Mouse (Mus musculus): ENCODE results near the gene Gm45716. TPM values are rescaled to one million over a fixed set of nuclear protein-coding genes. Genes with fewer than 3 reads are reported as not detected.

The Gm45716 gene
- polyA plus RNA-seq, 1 experiment from 2014 or later = 25.6 TPM

GRCm38 (mm10) chr11:90227000-90227922, 39.8 kb downstream of the Gm45716 start:
- ATAC-seq (ENCODE audit: low FRiP score) (no peak), DNase-seq (ENCODE audit: low spot score) (no peak)
- WGBS = 49% methylated on average over 12 of the region's 12 CpGs

GRCm38 (mm10) chr11:90228251-90228949, 40.9 kb downstream of the Gm45716 start:
- Histone ChIP-seq H3K27ac (no peak overlapping the region), H3K9me3 (ENCODE audit: control insufficient read depth, low read length) (no peaks in the 10 kb centered on the region), H3K36me3 (replicated peaks; ENCODE audit: control insufficient read depth, insufficient read depth) (no peaks in the 10 kb centered on the region), H3K27me3 (ENCODE audit: control insufficient read depth, insufficient read depth, low read length) (no peaks in the 10 kb centered on the region), H3K9ac (no peak overlapping the region), H3K4me2 (replicated peaks) (no peak overlapping the region), H3K4me1 (replicated peaks; ENCODE audit: control insufficient read depth, insufficient read depth, low read length) (peaks cover 6% of the 10 kb centered on the region; the same call in 1 of the 2 replicates), H3K4me3 (replicated peaks; ENCODE audit: low read length) (no peak overlapping the region)
- DNase-seq (ENCODE audit: low spot score) = no peak
- 90% methylated on average over 9 of the region's 9 CpGs for WGBS
- no peak for ATAC-seq (ENCODE audit: low FRiP score)

More at GRCm38 (mm10) chr11:90227000-90227922, 39.8 kb downstream of the Gm45716 start:
- Histone ChIP-seq H3K9ac (no peak overlapping the region), H3K27me3 (ENCODE audit: control insufficient read depth, insufficient read depth, low read length) (no peaks in the 10 kb centered on the region), H3K4me1 (replicated peaks; ENCODE audit: control insufficient read depth, insufficient read depth, low read length) (peaks cover 6% of the 10 kb centered on the region; the same call in 1 of the 2 replicates), H3K4me2 (replicated peaks) (no peak overlapping the region), H3K36me3 (replicated peaks; ENCODE audit: control insufficient read depth, insufficient read depth) (no peaks in the 10 kb centered on the region), H3K4me3 (replicated peaks; ENCODE audit: low read length) (no peak overlapping the region), H3K9me3 (ENCODE audit: control insufficient read depth, low read length) (no peaks in the 10 kb centered on the region), H3K27ac (no peak overlapping the region)

GRCm38 (mm10) chr11:90229800-90230199, 42.3 kb downstream of the Gm45716 start:
- Histone ChIP-seq H3K27me3 (ENCODE audit: control insufficient read depth, insufficient read depth, low read length) (no peaks in the 10 kb centered on the region), H3K27ac (no peak overlapping the region), H3K4me3 (replicated peaks; ENCODE audit: low read length) (no peak overlapping the region), H3K4me1 (replicated peaks; ENCODE audit: control insufficient read depth, insufficient read depth, low read length) (peaks cover 6% of the 10 kb centered on the region; the same call in 1 of the 2 replicates), H3K4me2 (replicated peaks) (no peak overlapping the region), H3K9me3 (ENCODE audit: control insufficient read depth, low read length) (no peaks in the 10 kb centered on the region), H3K36me3 (replicated peaks; ENCODE audit: control insufficient read depth, insufficient read depth) (no peaks in the 10 kb centered on the region), H3K9ac (no peak overlapping the region)
- no peak for ATAC-seq (ENCODE audit: low FRiP score)
- DNase-seq (ENCODE audit: low spot score) = no peak

GRCm38 (mm10) chr11:90230671-90231070, 43.2 kb downstream of the Gm45716 start:
- Histone ChIP-seq H3K4me3 (replicated peaks; ENCODE audit: low read length) (no peak overlapping the region), H3K36me3 (replicated peaks; ENCODE audit: control insufficient read depth, insufficient read depth) (no peaks in the 10 kb centered on the region), H3K9me3 (ENCODE audit: control insufficient read depth, low read length) (no peaks in the 10 kb centered on the region), H3K27ac (no peak overlapping the region), H3K9ac (no peak overlapping the region), H3K4me2 (replicated peaks) (no peak overlapping the region), H3K27me3 (ENCODE audit: control insufficient read depth, insufficient read depth, low read length) (no peaks in the 10 kb centered on the region), H3K4me1 (replicated peaks; ENCODE audit: control insufficient read depth, insufficient read depth, low read length) (peaks cover 6% of the 10 kb centered on the region; the same call in 1 of the 2 replicates)
- ATAC-seq (ENCODE audit: low FRiP score) (no peak), DNase-seq (ENCODE audit: low spot score) (no peak)
- 67% methylated on average over 2 of the region's 2 CpGs for WGBS

GRCm38 (mm10) chr11:90231631-90232030, 44.1 kb downstream of the Gm45716 start:
- H3K9me3 ChIP-seq (ENCODE audit: control insufficient read depth, low read length) = no peaks in the 10 kb centered on the region
- WGBS = 75% methylated on average over 2 of the region's 2 CpGs
- no peak for ATAC-seq (ENCODE audit: low FRiP score)
- no peak overlapping the region for H3K4me3 ChIP-seq (replicated peaks; ENCODE audit: low read length)
- no peak for DNase-seq (ENCODE audit: low spot score)
- H3K36me3 ChIP-seq (replicated peaks; ENCODE audit: control insufficient read depth, insufficient read depth) = no peaks in the 10 kb centered on the region
- no peaks in the 10 kb centered on the region for H3K27me3 ChIP-seq (ENCODE audit: control insufficient read depth, insufficient read depth, low read length)
- H3K4me1 ChIP-seq (replicated peaks; ENCODE audit: control insufficient read depth, insufficient read depth, low read length) = peaks cover 6% of the 10 kb centered on the region; the same call in 1 of the 2 replicates
- no peak overlapping the region for H3K9ac ChIP-seq
- no peak overlapping the region for H3K27ac ChIP-seq
- no peak overlapping the region for H3K4me2 ChIP-seq (replicated peaks)

GRCm38 (mm10) chr11:90232685-90233084, 45.2 kb downstream of the Gm45716 start:
- no peak overlapping the region for H3K4me3 ChIP-seq (replicated peaks; ENCODE audit: low read length)
- DNase-seq (ENCODE audit: low spot score) (no peak), ATAC-seq (ENCODE audit: low FRiP score) (no peak)
- 44% methylated on average over 4 of the region's 4 CpGs for WGBS
- H3K4me2 ChIP-seq (replicated peaks) = no peak overlapping the region
- H3K36me3 ChIP-seq (replicated peaks; ENCODE audit: control insufficient read depth, insufficient read depth) = no peaks in the 10 kb centered on the region
- peaks cover 4% of the 10 kb centered on the region for H3K4me1 ChIP-seq (replicated peaks; ENCODE audit: control insufficient read depth, insufficient read depth, low read length)
- H3K9me3 ChIP-seq (ENCODE audit: control insufficient read depth, low read length) = no peaks in the 10 kb centered on the region
- H3K27ac ChIP-seq = no peak overlapping the region
- H3K9ac ChIP-seq = no peak overlapping the region
- no peaks in the 10 kb centered on the region for H3K27me3 ChIP-seq (ENCODE audit: control insufficient read depth, insufficient read depth, low read length)

GRCm38 (mm10) chr11:90235221-90235620, 47.7 kb downstream of the Gm45716 start:
- WGBS = 92% methylated on average over 5 of the region's 5 CpGs
- no peaks in the 10 kb centered on the region for H3K27me3 ChIP-seq (ENCODE audit: control insufficient read depth, insufficient read depth, low read length)
- no peak overlapping the region for H3K9ac ChIP-seq
- no peaks in the 10 kb centered on the region; the same call in 1 of the 2 replicates for H3K4me1 ChIP-seq (replicated peaks; ENCODE audit: control insufficient read depth, insufficient read depth, low read length)
- H3K9me3 ChIP-seq (ENCODE audit: control insufficient read depth, low read length) = no peaks in the 10 kb centered on the region
- H3K36me3 ChIP-seq (replicated peaks; ENCODE audit: control insufficient read depth, insufficient read depth) = no peaks in the 10 kb centered on the region
- H3K4me3 ChIP-seq (replicated peaks; ENCODE audit: low read length) = no peak overlapping the region
- DNase-seq (ENCODE audit: low spot score) (no peak), ATAC-seq (ENCODE audit: low FRiP score) (no peak)
- H3K27ac ChIP-seq = no peak overlapping the region
- H3K4me2 ChIP-seq (replicated peaks) = no peak overlapping the region

GRCm38 (mm10) chr11:90237616-90238015, 50.1 kb downstream of the Gm45716 start:
- no peaks in the 10 kb centered on the region; the same call in 1 of the 2 replicates for H3K4me1 ChIP-seq (replicated peaks; ENCODE audit: control insufficient read depth, insufficient read depth, low read length)
- H3K36me3 ChIP-seq (replicated peaks; ENCODE audit: control insufficient read depth, insufficient read depth) = no peaks in the 10 kb centered on the region
- WGBS = 37% methylated on average over 5 of the region's 5 CpGs
- DNase-seq (ENCODE audit: low spot score) (no peak), ATAC-seq (ENCODE audit: low FRiP score) (no peak)
- H3K4me2 ChIP-seq (replicated peaks) = no peak overlapping the region
- H3K4me3 ChIP-seq (replicated peaks; ENCODE audit: low read length) = no peak overlapping the region
- no peaks in the 10 kb centered on the region for H3K9me3 ChIP-seq (ENCODE audit: control insufficient read depth, low read length)
- no peaks in the 10 kb centered on the region for H3K27me3 ChIP-seq (ENCODE audit: control insufficient read depth, insufficient read depth, low read length)
- H3K9ac ChIP-seq = no peak overlapping the region
- no peak overlapping the region for H3K27ac ChIP-seq

GRCm38 (mm10) chr11:90238657-90239056, 51.2 kb downstream of the Gm45716 start:
- Histone ChIP-seq H3K27ac (no peak overlapping the region), H3K4me3 (replicated peaks; ENCODE audit: low read length) (no peak overlapping the region), H3K4me1 (replicated peaks; ENCODE audit: control insufficient read depth, insufficient read depth, low read length) (no peaks in the 10 kb centered on the region; the same call in 1 of the 2 replicates), H3K36me3 (replicated peaks; ENCODE audit: control insufficient read depth, insufficient read depth) (no peaks in the 10 kb centered on the region), H3K27me3 (ENCODE audit: control insufficient read depth, insufficient read depth, low read length) (no peaks in the 10 kb centered on the region), H3K4me2 (replicated peaks) (no peak overlapping the region), H3K9ac (no peak overlapping the region), H3K9me3 (ENCODE audit: control insufficient read depth, low read length) (no peaks in the 10 kb centered on the region)
- DNase-seq (ENCODE audit: low spot score) (no peak), ATAC-seq (ENCODE audit: low FRiP score) (no peak)
- 30% methylated on average over 2 of the region's 2 CpGs for WGBS
